Mouse (Mus musculus) CH12.LX (cell line): ENCODE results near the gene Dhrs1. TPM values are rescaled to one million over a fixed set of nuclear protein-coding genes. Genes with fewer than 3 reads are reported as not detected.

ENCODE experiments used
- DNase-seq: peaks from one replicate; pipeline ENCODE4 v3.0.0-alpha.2; 2013; ENCODE audit errors: extremely low read depth
- H3K27ac ChIP-seq: 2 replicates; pipeline ENCODE4 v1.5.1; 2012; ENCODE audit warnings: low read depth, mild to moderate bottlenecking, control low read depth, moderate library complexity; ENCODE audit not compliant: insufficient read depth
- H3K27me3 ChIP-seq: replicated peaks from 2 replicates; pipeline ENCODE3; 2012; ENCODE audit warnings: inconsistent platforms
- H3K36me3 ChIP-seq, 2 experiments: replicated peaks in 1 of 2; 2 replicates each; pipeline versions ENCODE3 to v1.6.1; 2012; ENCODE audit warnings: inconsistent platforms in 1 of 2, low read length in 1 of 2, mild to moderate bottlenecking in 1 of 2, mixed read lengths in 1 of 2, moderate library complexity in 1 of 2; ENCODE audit not compliant: control insufficient read depth in 1 of 2, insufficient read depth in 1 of 2
- H3K4me1 ChIP-seq, 2 experiments: 2 replicates each; pipeline ENCODE4 v1.6.1; 2012; ENCODE audit warnings: inconsistent platforms in 1 of 2, moderate library complexity in 1 of 2; ENCODE audit not compliant: insufficient read depth in 2 of 2, control insufficient read depth in 1 of 2
- H3K4me2 ChIP-seq: 2 replicates; pipeline ENCODE4 v1.6.1; 2012; ENCODE audit warnings: low read depth, mild to moderate bottlenecking, control low read depth; ENCODE audit not compliant: poor library complexity, insufficient read depth, severe bottlenecking
- H3K4me3 ChIP-seq, 3 experiments: fragments of 150-350 bp in 1 of 3; sonication (generic) in 1 of 3; replicated peaks in 1 of 3; 2 replicates each; pipeline versions ENCODE3 to v1.5.1; 2011 to 2012; ENCODE audit warnings: low read depth in 2 of 3, low read length in 2 of 3, mild to moderate bottlenecking in 2 of 3, moderate library complexity in 2 of 3, control low read depth in 1 of 3, improper control_type of control experiment in 1 of 3, inconsistent platforms in 1 of 3, mixed read lengths in 1 of 3; ENCODE audit not compliant: poor library complexity in 1 of 3
- H3K79me2 ChIP-seq: replicated peaks from 2 replicates; pipeline ENCODE4 v1.6.1; 2012; ENCODE audit warnings: mild to moderate bottlenecking, moderate library complexity; ENCODE audit not compliant: control insufficient read depth, poor library complexity, insufficient read depth, severe bottlenecking; ENCODE audit errors: extremely low read depth
- H3K9ac ChIP-seq: 2 replicates; pipeline ENCODE4 v1.6.1; 2012; ENCODE audit warnings: low read depth, mild to moderate bottlenecking, control low read depth, moderate library complexity; ENCODE audit not compliant: insufficient read depth
- H3K9me3 ChIP-seq: replicated peaks from 2 replicates; pipeline ENCODE3; 2012; ENCODE audit warnings: low read length, inconsistent platforms, mixed read lengths
- CHD1 ChIP-seq: IDR thresholded peaks from 2 replicates; pipeline ENCODE4 v1.6.1; 2012; ENCODE audit warnings: low read depth, low read length, improper control_type of control experiment, inconsistent platforms
- CTCF ChIP-seq, 2 experiments: IDR thresholded peaks in 1 of 2; conservative IDR thresholded peaks in 1 of 2; 2 replicates each; pipeline ENCODE4 v1.5.1; 2011 to 2012; ENCODE audit warnings: low read depth in 2 of 2, low read length in 2 of 2, improper control_type of control experiment in 1 of 2, inconsistent platforms in 1 of 2, mild to moderate bottlenecking in 1 of 2, moderate library complexity in 1 of 2
- E2F4 ChIP-seq: IDR thresholded peaks from 2 replicates; pipeline ENCODE4 v1.6.1; 2011; ENCODE audit warnings: low read depth, low read length, improper control_type of control experiment; ENCODE audit not compliant: insufficient replicate concordance
- ELF1 ChIP-seq: IDR thresholded peaks from 2 replicates; pipeline ENCODE4 v1.6.1; 2014; ENCODE audit warnings: low read depth, mild to moderate bottlenecking, inconsistent platforms, low read length, improper control_type of control experiment
- GABPA ChIP-seq: IDR thresholded peaks from 2 replicates; pipeline ENCODE4 v1.6.1; 2012; ENCODE audit warnings: low read depth, low read length, improper control_type of control experiment, inconsistent platforms; ENCODE audit not compliant: insufficient replicate concordance
- IRF4 ChIP-seq: IDR thresholded peaks from 2 replicates; pipeline ENCODE4 v1.6.1; 2014; ENCODE audit warnings: low read depth, mild to moderate bottlenecking, inconsistent platforms, low read length, improper control_type of control experiment
- MEF2A ChIP-seq: IDR thresholded peaks from 2 replicates; pipeline ENCODE4 v1.6.1; 2014; ENCODE audit warnings: low read depth, mild to moderate bottlenecking, inconsistent platforms, low read length, improper control_type of control experiment, borderline replicate concordance
- MYC ChIP-seq: IDR thresholded peaks from 2 replicates; pipeline ENCODE4 v1.6.1; 2011; ENCODE audit warnings: low read depth, mild to moderate bottlenecking, improper control_type of control experiment, low read length
- NELFE ChIP-seq: IDR thresholded peaks from 2 replicates; pipeline ENCODE4 v1.6.1; 2011; ENCODE audit warnings: low read depth, low read length, improper control_type of control experiment
- SIN3A ChIP-seq: IDR thresholded peaks from 2 replicates; pipeline ENCODE4 v1.6.1; 2012; ENCODE audit warnings: low read length, improper control_type of control experiment, inconsistent platforms
- SMC3 ChIP-seq: IDR thresholded peaks from 2 replicates; pipeline ENCODE4 v1.6.1; 2011; ENCODE audit warnings: low read depth, low read length, improper control_type of control experiment
- ZKSCAN1 ChIP-seq: IDR thresholded peaks from 2 replicates; pipeline ENCODE4 v1.6.1; 2012; ENCODE audit warnings: low read depth, inconsistent platforms, low read length, improper control_type of control experiment, borderline replicate concordance
- ZMIZ1 ChIP-seq: IDR thresholded peaks from 2 replicates; pipeline ENCODE4 v1.6.1; 2012; ENCODE audit warnings: low read depth, mild to moderate bottlenecking, inconsistent platforms, low read length, improper control_type of control experiment
- ZNF384 ChIP-seq: IDR thresholded peaks from 2 replicates; pipeline ENCODE4 v1.6.1; 2012; ENCODE audit warnings: low read depth, low read length, improper control_type of control experiment, inconsistent platforms
- dilution Hi-C: fragments of 300-500 bp; cut with MboI; formaldehyde crosslinking; loops from 2 replicates; pipeline ENCODE4 v1.14.3; 2020; ENCODE audit warnings: low sequenced_read_pairs; ENCODE audit not compliant: extremely low pct_unique_long_range_greater_than_20kb, extremely low pct_ligation_motif_present
- in situ Hi-C: fragments of 300-500 bp; cut with MboI; formaldehyde crosslinking; loops from 3 replicates; pipeline ENCODE4 v1.14.3; 2019; ENCODE audit warnings: low sequenced_read_pairs, low pct_ligation_motif_present, low pct_unique_long_range_greater_than_20kb, mixed read lengths
- polyA plus RNA-seq: library from polyadenylated mRNA; unstranded; fragments of >175 nt; gene quantifications from 2 replicates; pipeline ENCODE4 v1.2.1, GENCODE M21; 2012; ENCODE audit warnings: low read depth; ENCODE audit not compliant: insufficient read length
- total RNA-seq, 2 experiments: library from RNA; depleted of rRNA; stranded (reverse); fragments of 300-350 nt in 1 of 2; fragments of >200 nt in 1 of 2; gene quantifications; 2 replicates each; pipeline ENCODE4 v1.2.3; 2012 to 2014

Dhrs1 gene
- total and polyA plus RNA-seq, 3 experiments: 26.1 to 34.1 (median 33.2) TPM

DNA sequence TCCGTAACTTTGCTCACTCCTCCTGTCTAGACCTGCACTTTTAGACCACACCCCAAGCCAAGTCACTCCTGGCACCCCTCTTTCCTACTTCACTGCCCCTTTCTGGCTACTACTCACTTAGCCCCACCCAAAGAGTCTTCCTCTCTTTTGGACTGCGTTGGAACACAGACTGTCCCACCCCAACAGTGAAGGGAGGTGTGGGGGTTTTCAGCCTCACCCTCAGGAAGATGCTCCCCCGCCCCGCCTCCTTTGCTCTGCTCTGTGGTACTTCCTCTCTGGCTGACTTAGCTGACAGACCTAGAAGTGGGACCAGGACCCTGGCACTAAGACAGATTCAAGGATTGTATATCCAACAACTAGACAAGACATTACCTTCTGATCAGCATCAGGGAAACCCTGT lies 20.2 kb upstream of the Dhrs1 start, which contains the start of gene Ltb4r1:
TSS of gene Ltb4r1 (plus strand) at position 267 of the 400 bp plus-strand sequence.
- Histone ChIP-seq H3K27me3 (no peaks in the 10 kb centered on the region), H3K4me1 (peaks cover 8 to 24% of the 10 kb centered on the region in 2 experiments; a peak in 3 of 4 replicates)
- TF ChIP-seq ZKSCAN1 (no peak), ZMIZ1 (no peak), SMC3 (no peak), NELFE (no peak)

DNA sequence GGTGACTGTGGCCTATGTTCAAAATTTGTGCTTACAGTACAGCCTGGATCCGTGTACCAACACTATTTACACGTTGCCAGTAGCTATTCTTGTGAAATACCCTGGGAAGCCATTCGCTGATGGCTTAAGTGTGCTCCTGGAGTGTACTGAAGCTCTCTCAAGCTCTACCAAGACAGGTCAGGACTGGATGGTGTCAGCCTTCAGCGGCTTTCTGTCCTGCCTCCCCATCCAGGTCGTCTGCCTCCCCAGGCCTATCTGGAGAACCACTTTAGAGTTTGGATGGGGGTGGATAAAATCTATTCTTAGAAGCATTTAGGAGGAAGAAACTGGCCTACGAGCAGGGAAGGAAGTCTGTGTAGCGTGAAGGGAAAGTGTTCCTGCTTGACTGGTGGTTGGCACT lies 17.7 kb upstream of the Dhrs1 start:
- DNase-seq: no peak
- Histone ChIP-seq H3K27me3 (no peaks in the 10 kb centered on the region), H3K27ac (no peak overlapping the region), H3K36me3 (peaks cover 0 to 7% of the 10 kb centered on the region in 2 experiments), H3K9me3 (no peaks in the 10 kb centered on the region), H3K4me1 (peaks cover 8 to 29% of the 10 kb centered on the region in 2 experiments; a peak in 3 of 4 replicates), H3K4me2 (no peak overlapping the region), H3K4me3 (no peak overlapping the region), H3K79me2 (no peaks in the 10 kb centered on the region), H3K9ac (no peak overlapping the region)
- in situ Hi-C loops: no loop called here
- dilution Hi-C loops: no loop called here
- no peak for TF ChIP-seq CTCF (conservative IDR thresholded peaks at IDR 0.05 in 1 of 2, IDR thresholded peaks at IDR 0.05 in 1 of 2; ENCODE audit: low read depth in 2 of 2, low read length in 2 of 2)
- TF ChIP-seq MEF2A: no peak
- TF ChIP-seq ELF1: no peak
- TF ChIP-seq GABPA: no peak
- no peak for TF ChIP-seq IRF4
- no peak for TF ChIP-seq MYC
- no peak for TF ChIP-seq ZNF384
- TF ChIP-seq SIN3A: no peak
- no peak for TF ChIP-seq E2F4
- TF ChIP-seq CHD1: no peak

More for the DNA sequence above, 20.2 kb upstream of the Dhrs1 start, which contains the start of gene Ltb4r1:
- no peak within 1 kb of the TSS for H3K4me2 ChIP-seq
- no peak within 1 kb of the TSS for H3K4me3 ChIP-seq
- H3K36me3 ChIP-seq: peaks cover 0 to 7% of the 10 kb centered on the region in 2 experiments
- dilution Hi-C loops (no loop called here), in situ Hi-C loops (no loop called here)
- no peak within 1 kb of the TSS; the same call in 1 of the 2 replicates for H3K27ac ChIP-seq
- no peaks in the 10 kb centered on the region for H3K9me3 ChIP-seq
- no peak for DNase-seq
- no peaks in the 10 kb centered on the region for H3K79me2 ChIP-seq
- no peak within 1 kb of the TSS for H3K9ac ChIP-seq
